Mouse (Mus musculus) hindbrain, embryonic 15.5 days (tissue): ENCODE results near the gene Foxn3. TPM values are rescaled to one million over a fixed set of nuclear protein-coding genes. Genes with fewer than 3 reads are reported as not detected.

Source experiments
- ATAC-seq: fragments of 200-750 bp; cut with Nextera tagmentation; 2 replicates; pipeline ENCODE4 v1.8.0; 2017; ENCODE audit warnings: low read depth, moderate number of reproducible peaks, moderate TSS enrichment; ENCODE audit not compliant: low FRiP score
- H3K27ac ChIP-seq: fragments of 300-500 bp; sonication (generic); replicated peaks from 2 replicates; pipeline ENCODE4 v1.5.1; 2015; ENCODE audit warnings: mild to moderate bottlenecking, inconsistent platforms
- H3K27me3 ChIP-seq: fragments of 300-500 bp; sonication (generic); 2 replicates; pipeline ENCODE4 v1.6.1; 2015; ENCODE audit warnings: control low read depth, inconsistent platforms
- H3K36me3 ChIP-seq: fragments of 300-500 bp; sonication (generic); 2 replicates; pipeline ENCODE4 v1.6.1; 2015; ENCODE audit warnings: control low read depth, inconsistent platforms
- H3K4me1 ChIP-seq: fragments of 300-500 bp; sonication (generic); replicated peaks from 2 replicates; pipeline ENCODE4 v1.6.1; 2015; ENCODE audit warnings: control low read depth, inconsistent platforms
- H3K4me2 ChIP-seq: fragments of 300-500 bp; sonication (generic); 2 replicates; pipeline ENCODE4 v1.6.1; 2015; ENCODE audit warnings: moderate library complexity, mild to moderate bottlenecking, inconsistent platforms
- H3K4me3 ChIP-seq: fragments of 300-500 bp; sonication (generic); 2 replicates; pipeline ENCODE4 v1.5.1; 2015; ENCODE audit warnings: mild to moderate bottlenecking, inconsistent platforms
- H3K9ac ChIP-seq: fragments of 300-500 bp; sonication (generic); 2 replicates; pipeline ENCODE4 v1.6.1; 2015; ENCODE audit warnings: inconsistent platforms
- H3K9me3 ChIP-seq: fragments of 300-500 bp; sonication (generic); 2 replicates; pipeline ENCODE4 v1.6.1; 2016; ENCODE audit warnings: control low read depth, inconsistent platforms
- WGBS: fragments of 180-500 bp; shearing (Covaris S2); methylation state at CpG from one replicate; pipeline ENCODE4 v1.1.7; 2015; 5-methylcytosine and 5-hydroxymethylcytosine counted together
- polyA plus RNA-seq: library from polyadenylated mRNA; unstranded; fragments of >200 nt; fragmentation: Nextera tagmentation; extraction: Ambion mirVana; gene quantifications from 2 replicates; pipeline ENCODE4 v1.2.1, GENCODE M21; 2015

Gene Foxn3
- polyA plus RNA-seq, 1 experiment from 2014 or later, result 78.1 TPM

DNA sequence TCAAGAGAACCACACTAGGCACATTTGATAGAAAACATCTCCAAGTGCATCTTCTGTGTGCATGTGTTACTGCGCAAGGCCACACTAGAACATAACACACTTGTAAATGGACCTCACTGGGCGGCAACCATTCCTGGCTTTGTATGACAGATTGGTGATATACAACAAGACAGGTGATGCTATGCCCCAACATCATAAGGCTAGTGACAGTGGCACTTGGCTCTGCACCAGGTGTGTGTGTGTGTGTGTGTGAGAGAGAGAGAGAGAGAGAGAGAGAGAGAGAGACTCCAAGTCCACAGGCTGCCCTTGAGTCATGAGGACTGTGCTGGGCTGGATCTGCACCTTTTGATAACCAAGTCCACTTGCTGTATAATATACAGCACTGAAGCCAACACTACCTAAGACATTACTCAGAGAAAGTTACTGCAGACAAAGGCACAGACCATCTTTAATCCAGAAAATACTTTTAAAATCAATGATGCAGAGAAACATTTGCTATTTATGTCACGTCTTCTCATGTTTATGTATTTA, 242.4 kb downstream of the Foxn3 start:
- H3K27me3 ChIP-seq, result no peaks in the 10 kb centered on the region
- no peak overlapping the region for H3K27ac ChIP-seq
- no peak overlapping the region for H3K4me2 ChIP-seq
- no peaks in the 10 kb centered on the region for H3K9me3 ChIP-seq
- WGBS, result 84% methylated on average over 3 of the region's 3 CpGs
- no peak overlapping the region for H3K4me3 ChIP-seq
- ATAC-seq, result no peak
- no peak overlapping the region for H3K9ac ChIP-seq
- no peaks in the 10 kb centered on the region for H3K36me3 ChIP-seq
- peaks cover 43% of the 10 kb centered on the region for H3K4me1 ChIP-seq

DNA sequence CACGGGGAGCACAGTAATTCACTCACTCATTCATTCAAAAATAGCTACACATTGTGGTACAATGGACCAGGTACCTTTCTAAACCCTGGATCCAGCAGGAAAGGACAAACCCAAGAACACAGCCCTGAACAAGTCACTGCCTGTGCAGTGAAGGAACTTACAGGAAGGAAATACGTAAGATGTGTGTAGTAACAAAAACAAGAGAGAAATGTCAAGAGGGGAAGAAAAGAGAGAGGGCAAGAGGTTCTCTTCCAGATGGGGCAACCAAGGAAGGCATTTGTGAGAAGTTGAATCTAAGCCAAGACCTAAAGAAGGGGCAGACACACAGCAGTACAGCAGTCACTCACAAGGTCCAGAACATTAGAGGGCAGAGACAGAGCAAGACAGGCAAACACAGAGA, 243.5 kb downstream of the Foxn3 start:
- H3K9me3 ChIP-seq, result no peaks in the 10 kb centered on the region
- H3K36me3 ChIP-seq, result no peaks in the 10 kb centered on the region
- WGBS, result 59% methylated on average over 2 of the region's 2 CpGs
- no peak for ATAC-seq
- H3K4me3 ChIP-seq, result no peak overlapping the region
- no peak overlapping the region for H3K9ac ChIP-seq
- H3K27ac ChIP-seq, result no peak overlapping the region
- no peaks in the 10 kb centered on the region for H3K27me3 ChIP-seq
- peaks cover 33% of the 10 kb centered on the region for H3K4me1 ChIP-seq
- no peak overlapping the region for H3K4me2 ChIP-seq

DNA sequence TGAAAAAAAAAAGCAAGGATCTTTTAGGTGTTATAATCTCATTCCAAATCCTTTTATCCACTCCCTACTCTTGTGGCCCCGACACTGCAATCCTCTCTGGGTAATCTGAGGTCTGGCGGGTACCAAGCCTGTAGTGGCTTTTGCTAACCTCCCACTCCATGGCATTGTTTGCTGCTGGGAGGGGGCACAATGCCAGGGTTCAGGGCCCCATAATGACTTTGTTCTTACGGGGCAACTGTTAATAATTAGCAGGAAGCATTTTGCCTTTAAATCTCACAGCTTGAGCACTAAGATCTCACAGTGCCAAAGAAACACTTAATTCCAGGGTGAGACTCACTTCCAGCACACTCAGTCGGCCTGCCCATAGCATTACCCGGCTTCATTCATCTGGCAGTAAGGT, 244.2 kb downstream of the Foxn3 start:
- ATAC-seq, result no peak
- Histone ChIP-seq H3K27me3 (no peaks in the 10 kb centered on the region), H3K27ac (no peak overlapping the region), H3K4me3 (no peak overlapping the region), H3K9ac (no peak overlapping the region), H3K4me1 (peaks cover 30% of the 10 kb centered on the region), H3K9me3 (no peaks in the 10 kb centered on the region), H3K36me3 (no peaks in the 10 kb centered on the region), H3K4me2 (no peak overlapping the region)
- 39% methylated on average over 5 of the region's 5 CpGs for WGBS

DNA sequence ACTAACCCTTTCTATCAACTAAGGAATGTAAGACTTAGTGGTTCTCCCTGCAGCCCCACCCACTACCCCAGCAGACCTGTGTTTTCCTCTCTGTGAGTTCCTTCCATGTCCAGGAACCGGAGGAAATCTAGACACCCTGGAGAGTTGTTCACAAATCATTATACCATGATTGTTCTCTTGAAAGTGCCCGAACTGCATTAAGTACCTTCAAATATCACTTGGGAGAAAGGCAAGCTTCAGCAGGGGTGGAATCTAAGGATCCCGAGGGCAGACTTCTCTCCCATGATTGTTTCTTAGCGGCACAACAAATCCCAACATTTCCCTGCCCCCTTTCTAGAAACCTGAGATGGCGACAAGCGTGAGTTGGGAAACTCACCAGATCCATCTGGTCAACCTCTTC, 247.5 kb downstream of the Foxn3 start:
- 91% methylated on average over 6 of the region's 6 CpGs for WGBS
- Histone ChIP-seq H3K4me3 (no peak overlapping the region), H3K9ac (no peak overlapping the region), H3K4me2 (no peak overlapping the region), H3K36me3 (no peaks in the 10 kb centered on the region), H3K9me3 (no peaks in the 10 kb centered on the region), H3K27me3 (no peaks in the 10 kb centered on the region), H3K4me1 (peaks cover 22% of the 10 kb centered on the region), H3K27ac (no peak overlapping the region)
- no peak for ATAC-seq

DNA sequence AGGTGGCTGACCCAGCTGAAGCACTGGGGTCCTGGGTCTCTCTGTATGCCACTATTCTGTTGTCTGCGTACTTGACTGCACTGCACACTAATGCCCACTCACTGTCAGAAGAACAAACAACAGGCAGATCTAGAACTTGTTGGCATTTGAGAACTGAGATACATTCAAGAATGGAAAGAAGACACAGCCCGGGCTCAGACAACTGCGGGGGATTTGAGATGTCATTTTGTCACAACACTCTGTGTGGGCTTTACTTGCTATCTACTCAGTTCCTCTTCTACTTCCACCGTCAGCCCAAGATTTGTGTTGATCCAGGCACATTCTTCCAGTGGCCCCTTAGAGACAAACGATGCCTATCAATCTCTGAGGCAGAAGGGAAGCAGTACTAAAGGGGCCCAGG, 248.6 kb downstream of the Foxn3 start:
- Histone ChIP-seq H3K9me3 (no peaks in the 10 kb centered on the region), H3K4me2 (no peak overlapping the region), H3K4me3 (no peak overlapping the region), H3K27me3 (no peaks in the 10 kb centered on the region), H3K36me3 (no peaks in the 10 kb centered on the region), H3K4me1 (peaks cover 21% of the 10 kb centered on the region), H3K9ac (no peak overlapping the region), H3K27ac (no peak overlapping the region)
- ATAC-seq, result no peak
- 84% methylated on average over 5 of the region's 5 CpGs for WGBS

DNA sequence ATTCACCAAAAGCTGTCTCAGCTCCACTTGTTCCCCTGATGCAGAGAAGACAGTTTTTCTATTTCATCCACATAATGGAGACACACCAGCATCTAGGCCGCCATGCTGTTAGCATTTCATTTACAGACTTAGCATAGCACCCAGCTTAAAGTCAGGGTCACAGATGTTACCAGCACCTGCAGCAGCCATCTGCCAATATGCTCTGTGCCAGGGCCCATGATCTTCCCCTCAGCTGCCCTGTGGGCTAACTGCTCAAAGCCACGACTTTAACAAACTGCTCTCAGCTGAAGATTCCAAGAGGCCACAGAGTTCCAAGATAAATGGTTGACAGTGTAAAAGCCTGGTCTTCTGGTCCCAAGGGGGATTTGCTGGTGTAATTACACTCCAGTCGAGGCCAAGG, 252.1 kb downstream of the Foxn3 start:
- Histone ChIP-seq H3K27ac (0 out of 2 replicates have a peak overlapping the region, but pooled peaks have one; percentile 5), H3K4me2 (no peak overlapping the region), H3K9ac (no peak overlapping the region), H3K36me3 (no peaks in the 10 kb centered on the region), H3K27me3 (no peaks in the 10 kb centered on the region), H3K4me1 (peaks cover 35% of the 10 kb centered on the region), H3K9me3 (no peaks in the 10 kb centered on the region), H3K4me3 (no peak overlapping the region)
- no peak for ATAC-seq
- 22% methylated on average over 3 of the region's 3 CpGs for WGBS

DNA sequence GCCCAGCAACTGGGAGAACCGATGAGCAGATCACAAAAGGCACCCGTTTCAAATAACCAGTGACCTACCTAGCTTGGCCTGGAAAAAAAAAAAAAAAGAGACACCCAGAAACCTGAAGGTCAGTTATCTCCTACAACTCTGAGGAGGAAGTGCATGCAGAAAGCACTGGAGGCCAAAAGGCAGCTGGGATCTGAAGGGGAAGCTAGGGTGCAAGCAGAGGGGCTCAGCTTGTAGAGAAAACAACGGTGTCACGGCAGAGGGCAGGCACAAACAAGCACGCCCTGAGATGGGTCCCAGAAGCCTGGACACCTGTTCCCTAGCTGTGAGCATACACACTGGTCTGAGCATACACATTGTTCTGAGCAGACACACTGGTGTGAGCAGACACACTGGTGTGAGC, 253.4 kb downstream of the Foxn3 start:
- Histone ChIP-seq H3K9ac (no peak overlapping the region), H3K4me1 (peaks cover 49% of the 10 kb centered on the region), H3K36me3 (no peaks in the 10 kb centered on the region), H3K27ac (no peak overlapping the region), H3K4me2 (no peak overlapping the region), H3K9me3 (no peaks in the 10 kb centered on the region), H3K4me3 (no peak overlapping the region), H3K27me3 (no peaks in the 10 kb centered on the region)
- 75% methylated on average over 5 of the region's 5 CpGs for WGBS
- no peak for ATAC-seq

DNA sequence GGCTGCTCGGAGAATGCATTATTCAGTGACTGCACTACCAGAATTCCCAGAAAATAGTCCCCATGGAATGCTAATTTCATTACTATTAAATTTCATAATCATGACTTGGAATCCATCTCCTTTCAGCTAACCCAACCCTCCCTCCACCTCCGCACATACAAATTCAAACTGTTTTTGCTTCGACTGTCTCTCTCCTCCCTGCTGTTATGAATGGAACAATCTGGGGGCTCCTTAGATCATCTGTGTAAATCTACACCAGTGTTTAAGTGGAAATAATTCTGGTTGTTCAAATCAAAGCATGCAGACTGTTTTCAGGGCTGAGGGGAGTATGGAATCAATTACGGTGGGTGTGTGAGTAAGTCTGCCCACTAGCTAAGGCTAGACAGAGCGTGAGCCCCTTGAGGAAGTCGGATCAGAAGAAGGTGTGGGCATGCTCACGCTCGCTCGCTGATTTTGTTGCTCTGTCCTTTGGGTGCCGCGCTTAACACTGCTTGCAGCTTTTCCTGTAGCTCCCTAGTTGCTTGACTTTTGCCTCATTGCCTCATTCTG, 254.8 kb downstream of the Foxn3 start:
- WGBS, result 55% methylated on average over 11 of the region's 11 CpGs
- Histone ChIP-seq H3K4me3 (no peak overlapping the region), H3K9me3 (no peaks in the 10 kb centered on the region), H3K4me1 (peaks cover 62% of the 10 kb centered on the region), H3K27me3 (no peaks in the 10 kb centered on the region), H3K9ac (no peak overlapping the region), H3K27ac (no peak overlapping the region; the same call in 1 of the 2 replicates), H3K4me2 (no peak overlapping the region), H3K36me3 (no peaks in the 10 kb centered on the region)
- ATAC-seq, result no peak

DNA sequence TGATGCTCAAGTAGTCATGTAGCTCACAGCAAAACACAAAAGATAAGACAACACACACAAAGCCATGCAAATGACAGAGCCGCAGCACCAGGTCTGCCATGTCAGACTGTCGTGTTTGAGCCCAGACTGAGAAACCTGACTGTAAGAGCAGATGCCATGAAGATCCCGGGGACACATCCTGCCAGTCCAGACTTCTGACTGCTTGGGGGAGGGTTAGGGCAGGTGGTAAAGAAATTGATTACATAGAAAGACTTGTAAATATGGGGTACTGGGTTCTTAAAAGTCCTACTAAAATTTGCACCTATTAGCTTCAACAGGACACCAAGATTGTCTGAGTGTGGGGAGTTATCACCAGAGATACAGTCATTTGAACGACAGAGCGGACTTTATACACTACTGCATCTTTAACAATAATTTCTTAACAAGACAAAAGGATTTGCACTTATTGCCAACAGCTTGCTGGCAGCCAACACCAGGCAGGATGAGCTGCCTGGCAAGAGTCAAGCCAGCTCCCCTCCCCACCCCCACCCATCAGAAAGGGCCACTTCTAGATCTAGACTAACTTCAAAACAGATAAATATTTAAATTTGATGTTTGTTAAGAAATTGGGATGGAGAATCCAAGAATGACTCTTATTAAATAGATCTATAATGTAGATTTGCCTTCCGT, 256.7 kb downstream of the Foxn3 start:
- Histone ChIP-seq H3K27ac (peak overlapping the region; percentile 58), H3K9ac (no peak overlapping the region), H3K4me1 (peaks cover 65% of the 10 kb centered on the region), H3K4me2 (no peak overlapping the region), H3K4me3 (no peak overlapping the region), H3K27me3 (no peaks in the 10 kb centered on the region), H3K36me3 (no peaks in the 10 kb centered on the region), H3K9me3 (no peaks in the 10 kb centered on the region)
- no peak for ATAC-seq
- whole genome bisulfite sequencing, result 48% methylated on average over 6 of the region's 6 CpGs

DNA sequence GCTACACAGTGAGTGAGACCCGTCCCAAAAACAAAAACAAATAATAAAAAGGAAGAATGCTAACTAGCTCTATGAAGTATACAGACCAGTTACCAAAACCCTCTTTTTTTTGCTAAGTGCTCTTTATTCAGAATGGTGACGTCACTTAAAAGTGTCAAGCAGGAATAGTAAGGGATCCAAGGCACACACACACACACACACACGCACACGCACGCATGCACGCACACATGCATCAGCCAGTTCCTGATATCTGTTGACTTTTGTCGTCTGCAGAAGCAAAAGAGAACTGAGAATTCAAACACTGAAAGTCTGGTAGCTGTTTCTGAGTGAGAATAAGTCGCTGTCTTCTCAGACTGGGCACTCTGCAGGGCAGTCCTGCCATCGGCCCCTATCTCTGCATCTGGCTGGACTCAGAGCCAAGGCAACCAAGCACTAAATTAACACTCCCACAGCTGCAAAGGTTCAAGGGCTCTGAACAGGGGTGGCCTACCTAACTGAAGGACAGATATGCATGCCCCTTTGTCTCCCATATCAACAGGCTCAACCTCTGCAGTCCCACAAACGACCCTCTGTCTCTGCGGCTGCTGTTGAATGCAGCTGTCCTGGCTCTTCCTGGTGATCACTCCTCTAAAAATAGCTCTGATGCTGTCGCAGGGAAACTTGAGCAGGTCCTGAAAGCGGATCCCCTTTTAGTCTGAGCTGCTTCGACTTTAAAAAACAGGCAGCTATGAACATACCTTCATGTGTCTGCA, 257.4 kb downstream of the Foxn3 start:
- WGBS, result 51% methylated on average over 14 of the region's 14 CpGs
- Histone ChIP-seq H3K9me3 (no peaks in the 10 kb centered on the region), H3K36me3 (no peaks in the 10 kb centered on the region), H3K4me3 (no peak overlapping the region), H3K27me3 (no peaks in the 10 kb centered on the region), H3K27ac (peak overlapping the region; percentile 58), H3K9ac (no peak overlapping the region), H3K4me1 (peaks cover 59% of the 10 kb centered on the region), H3K4me2 (no peak overlapping the region)
- no peak for ATAC-seq

DNA sequence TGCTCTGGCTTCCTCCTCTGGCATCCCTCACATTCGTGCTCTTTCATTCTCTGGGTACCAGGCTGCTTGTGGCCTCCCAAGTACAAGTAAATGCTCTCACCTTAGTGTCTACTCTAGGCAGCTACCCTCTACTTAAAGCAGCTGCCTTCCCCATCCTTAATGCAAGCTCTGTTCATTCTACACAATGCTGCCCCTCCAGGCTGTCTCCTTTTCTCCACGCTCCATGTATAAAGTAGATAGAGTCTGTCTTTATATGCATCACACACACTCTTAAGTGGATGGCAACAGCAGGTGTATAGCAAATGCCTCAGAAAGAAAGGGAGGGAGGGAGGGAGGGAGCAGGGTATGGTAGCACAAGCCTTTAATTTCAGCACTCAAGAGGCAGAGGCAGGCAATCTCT, 258.1 kb downstream of the Foxn3 start:
- no peaks in the 10 kb centered on the region for H3K9me3 ChIP-seq
- peaks cover 56% of the 10 kb centered on the region for H3K4me1 ChIP-seq
- no peak overlapping the region for H3K4me2 ChIP-seq
- H3K27ac ChIP-seq, result peak overlapping the region; percentile 58
- no peak; the same call in 1 of the 2 replicates for ATAC-seq
- no peaks in the 10 kb centered on the region for H3K36me3 ChIP-seq
- WGBS, result 35% methylated on average over 2 of the region's 2 CpGs
- no peak overlapping the region for H3K4me3 ChIP-seq
- no peaks in the 10 kb centered on the region for H3K27me3 ChIP-seq
- H3K9ac ChIP-seq, result no peak overlapping the region

DNA sequence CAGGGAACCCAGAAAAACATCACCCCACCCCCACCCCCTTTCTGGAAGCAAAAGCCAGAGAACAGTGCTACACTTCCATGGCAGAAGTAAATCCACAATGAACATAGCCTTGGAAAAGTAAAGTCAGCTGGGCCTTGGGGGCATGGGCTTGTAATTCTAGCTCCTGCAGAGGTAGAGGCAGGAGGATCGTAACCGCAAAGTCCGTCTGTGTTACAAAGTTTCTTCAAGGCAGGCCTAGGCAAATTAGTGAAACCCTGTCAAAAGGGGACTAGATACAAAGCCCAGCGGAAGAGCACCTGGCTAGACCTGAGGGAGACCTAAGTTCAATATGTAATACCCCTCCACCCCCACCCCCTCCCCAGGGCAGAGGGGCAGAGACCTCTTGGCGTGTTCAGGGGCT, 259.3 kb downstream of the Foxn3 start:
- 78% methylated on average over 5 of the region's 5 CpGs for WGBS
- ATAC-seq, result no peak
- Histone ChIP-seq H3K27me3 (no peaks in the 10 kb centered on the region), H3K4me1 (peaks cover 57% of the 10 kb centered on the region), H3K4me2 (no peak overlapping the region), H3K4me3 (no peak overlapping the region), H3K27ac (no peak overlapping the region), H3K9ac (no peak overlapping the region), H3K36me3 (no peaks in the 10 kb centered on the region), H3K9me3 (no peaks in the 10 kb centered on the region)
